Mouse (Mus musculus): ENCODE results near the gene Trmt11.

- no peak for TF ChIP-seq CTCF (IDR thresholded peaks at IDR 0.05; ENCODE audit: control insufficient read depth, insufficient read depth, low read length)
- TF ChIP-seq POLR2A (IDR thresholded peaks at IDR 0.05; ENCODE audit: borderline replicate concordance, control insufficient read depth, low read depth, low read length) = no peak
Measured at GRCm38 (mm10) chr10:30585691-30586090, 14.9 kb downstream of the Trmt11 start.

Data from bone marrow, adult 2 months (tissue).